Mouse (Mus musculus) intestine, embryonic 16.5 days (tissue): Measurements from ENCODE around the gene Cdc42bpa. TPM values are rescaled to one million over a fixed set of nuclear protein-coding genes. Genes with fewer than 3 reads are reported as not detected.

ENCODE experiments used
- ATAC-seq: fragments of 200-750 bp; cut with Nextera tagmentation; 2 replicates; pipeline ENCODE4 v1.8.0; 2017; ENCODE audit warnings: moderate TSS enrichment, moderate library complexity
- H3K27ac ChIP-seq: fragments of 300-500 bp; sonication (generic); 2 replicates; pipeline ENCODE4 v1.5.1; 2014; ENCODE audit warnings: mild to moderate bottlenecking, low read length
- H3K27me3 ChIP-seq: fragments of 300-500 bp; sonication (generic); replicated peaks from 2 replicates; pipeline ENCODE4 v1.6.1; 2014; ENCODE audit warnings: low read length, control low read depth, mixed read lengths; ENCODE audit not compliant: control insufficient read depth, insufficient read depth
- H3K36me3 ChIP-seq: fragments of 300-500 bp; sonication (generic); 2 replicates; pipeline ENCODE4 v1.6.1; 2014; ENCODE audit warnings: low read length, control low read depth; ENCODE audit not compliant: control insufficient read depth, insufficient read depth
- H3K4me1 ChIP-seq: fragments of 300-500 bp; sonication (generic); 2 replicates; pipeline ENCODE4 v1.6.1; 2014; ENCODE audit warnings: low read length, control low read depth, mixed read lengths; ENCODE audit not compliant: control insufficient read depth, insufficient read depth
- H3K4me2 ChIP-seq: fragments of 300-500 bp; sonication (generic); 2 replicates; pipeline ENCODE4 v1.6.1; 2014; ENCODE audit warnings: low read depth, low read length, control low read depth
- H3K4me3 ChIP-seq: fragments of 300-500 bp; sonication (generic); 2 replicates; pipeline ENCODE4 v1.5.1; 2014; ENCODE audit warnings: mild to moderate bottlenecking, low read length
- H3K9ac ChIP-seq: fragments of 300-500 bp; sonication (generic); 2 replicates; pipeline ENCODE4 v1.6.1; 2014; ENCODE audit warnings: low read depth, low read length
- H3K9me3 ChIP-seq: fragments of 300-500 bp; sonication (generic); 2 replicates; pipeline ENCODE4 v1.6.1; 2016; ENCODE audit warnings: low read length, control low read depth; ENCODE audit not compliant: control insufficient read depth
- WGBS: fragments of 180-500 bp; shearing (Covaris S2); extraction: QIAGEN DNeasy Blood & Tissue Kit; methylation state at CpG from one replicate; pipeline ENCODE4 v1.1.7; 2014; 5-methylcytosine and 5-hydroxymethylcytosine counted together
- polyA plus RNA-seq: library from polyadenylated mRNA; unstranded; fragments of >200 nt; fragmentation: Nextera tagmentation; extraction: Ambion mirVana; gene quantifications from 2 replicates; pipeline ENCODE4 v1.2.1, GENCODE M21; 2015

Cdc42bpa gene
- 8.2 and 8.6 TPM in 2 replicates for polyA plus RNA-seq

DNA sequence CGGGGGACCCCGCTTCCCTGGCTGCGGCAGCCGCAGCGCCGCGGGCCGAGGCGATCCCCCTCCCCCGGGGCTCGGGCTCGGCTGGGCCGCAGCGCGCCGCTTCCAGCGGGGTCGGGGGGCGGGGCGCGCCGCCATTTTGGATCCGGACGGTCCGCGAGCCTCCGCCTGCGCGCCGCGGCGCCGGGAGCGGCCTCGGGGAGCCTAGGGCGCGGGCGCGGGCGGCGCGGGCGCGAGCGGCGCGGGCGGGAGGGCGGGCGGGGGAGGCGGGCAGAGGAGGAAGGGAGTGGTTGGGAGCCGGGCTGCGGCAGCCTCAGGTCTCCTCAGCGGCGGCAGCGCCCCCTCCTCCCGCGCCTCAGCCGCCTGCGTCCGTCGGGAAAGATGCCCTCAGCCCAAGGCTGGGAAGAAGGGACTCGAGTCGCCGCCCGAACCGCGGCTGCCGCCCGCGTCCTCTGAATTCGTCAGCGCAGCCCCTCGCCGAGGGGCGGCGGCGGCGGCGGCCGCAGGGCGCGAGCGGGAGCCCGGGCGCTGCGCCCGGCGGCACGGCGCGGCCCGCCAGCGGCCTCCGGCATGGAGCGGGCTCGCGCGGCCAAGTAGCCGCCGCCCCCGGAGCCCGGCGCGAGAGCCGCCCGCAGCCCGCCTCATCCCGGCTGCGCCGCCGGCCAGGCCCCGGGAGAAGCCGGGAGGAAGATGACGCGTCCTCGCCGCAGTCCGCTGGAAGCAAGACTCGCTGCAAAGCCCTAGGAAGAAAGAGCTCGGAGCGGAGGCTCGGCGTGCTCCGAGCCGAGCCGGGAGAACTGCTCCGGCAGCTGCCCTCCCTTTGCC, at the start of gene Cdc42bpa:
TSS of gene Cdc42bpa (plus strand) at position 752 of the 822 bp plus-strand sequence.
- Histone ChIP-seq H3K27ac (peak within 1 kb of the TSS; percentile 91), H3K4me1 (peaks cover 5% of the 10 kb centered on the region; the same call in 1 of the 2 replicates), H3K4me3 (peak within 1 kb of the TSS; percentile 87), H3K9ac (peak within 1 kb of the TSS; percentile 94), H3K9me3 (no peaks in the 10 kb centered on the region), H3K4me2 (peak within 1 kb of the TSS; percentile 79), H3K36me3 (no peaks in the 10 kb centered on the region), H3K27me3 (no peaks in the 10 kb centered on the region)
- under 1% methylated on average over 80 of the region's 128 CpGs for WGBS
- peak; percentile 98 for ATAC-seq

DNA sequence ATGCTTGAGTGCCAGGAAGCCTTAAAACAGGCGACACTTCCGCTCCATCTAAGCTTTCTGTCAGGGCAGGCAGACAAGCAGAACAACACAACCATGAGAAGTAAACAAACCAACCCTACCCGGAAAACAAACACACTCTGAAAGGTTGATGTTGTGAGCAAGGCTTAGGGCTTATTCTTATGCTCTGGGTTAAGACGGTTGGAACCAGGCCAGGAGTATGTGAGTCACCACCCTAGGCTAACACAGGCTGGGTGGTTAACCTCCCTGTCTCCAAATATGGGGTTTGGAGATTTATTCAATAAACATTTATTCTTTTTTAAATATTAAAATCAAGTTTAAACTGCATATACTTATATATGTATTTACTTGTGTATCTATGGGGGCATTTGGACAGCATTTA, 46.8 kb upstream of the Cdc42bpa start:
- Histone ChIP-seq H3K27ac (no peak overlapping the region), H3K9me3 (no peaks in the 10 kb centered on the region), H3K36me3 (no peaks in the 10 kb centered on the region), H3K27me3 (no peaks in the 10 kb centered on the region), H3K4me2 (no peak overlapping the region), H3K4me3 (no peak overlapping the region), H3K9ac (no peak overlapping the region), H3K4me1 (no peaks in the 10 kb centered on the region)
- 62% methylated on average over 4 of the region's 4 CpGs for WGBS
- ATAC-seq = 0 out of 2 replicates have a peak, but pooled peaks have one; percentile 33

DNA sequence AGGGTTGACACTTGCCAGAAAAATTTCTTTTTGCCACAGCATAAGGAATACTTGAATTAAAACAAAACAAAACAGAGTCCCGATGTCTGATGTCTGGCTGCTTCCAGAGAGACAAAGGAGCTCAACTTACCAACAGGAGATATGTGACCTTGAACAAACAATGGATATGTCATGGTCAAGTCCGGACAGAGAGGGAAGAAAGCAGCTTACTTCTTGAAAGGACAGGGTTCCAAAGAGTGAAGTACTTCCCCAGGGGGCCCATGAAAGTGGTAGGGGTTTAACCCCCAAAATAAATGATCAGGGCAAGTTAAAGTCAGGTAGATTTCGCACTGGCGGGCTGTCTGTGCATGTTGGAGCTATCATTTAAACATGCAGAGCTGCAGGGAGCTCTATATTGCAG, 43.2 kb upstream of the Cdc42bpa start:
- Histone ChIP-seq H3K36me3 (no peaks in the 10 kb centered on the region), H3K4me3 (no peak overlapping the region), H3K9me3 (no peaks in the 10 kb centered on the region), H3K4me1 (0 out of 2 replicates have a peak, but pooled peaks cover 2% of the 10 kb centered on the region), H3K27me3 (no peaks in the 10 kb centered on the region), H3K4me2 (no peak overlapping the region), H3K9ac (no peak overlapping the region), H3K27ac (no peak overlapping the region)
- 55% methylated on average over 4 of the region's 4 CpGs for WGBS
- no peak for ATAC-seq

DNA sequence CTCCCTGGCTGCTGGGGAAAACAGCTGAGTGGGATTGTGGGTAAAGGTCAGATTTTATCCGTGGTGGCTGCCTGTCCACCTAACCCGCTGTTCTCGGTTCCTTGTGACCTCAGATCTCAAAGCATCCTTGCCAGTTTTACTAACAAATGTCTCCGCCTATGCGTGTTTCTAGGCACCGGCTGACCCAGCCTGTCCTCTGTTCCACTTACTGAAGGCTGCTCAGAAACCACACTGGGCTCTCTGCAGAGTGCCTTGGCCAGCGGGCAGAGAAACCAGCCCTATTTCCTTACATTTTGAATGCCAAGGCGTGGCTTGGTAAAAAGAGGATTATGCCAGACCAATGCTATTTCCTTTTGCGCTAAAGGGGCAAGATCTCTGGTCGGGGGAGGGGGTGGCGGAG, 42.8 kb upstream of the Cdc42bpa start:
- H3K27ac ChIP-seq = no peak overlapping the region
- 0 out of 2 replicates have a peak, but pooled peaks cover 2% of the 10 kb centered on the region for H3K4me1 ChIP-seq
- no peak for ATAC-seq
- no peaks in the 10 kb centered on the region for H3K9me3 ChIP-seq
- 72% methylated on average over 11 of the region's 11 CpGs for WGBS
- no peaks in the 10 kb centered on the region for H3K27me3 ChIP-seq
- no peak overlapping the region for H3K9ac ChIP-seq
- H3K4me2 ChIP-seq = no peak overlapping the region
- H3K36me3 ChIP-seq = no peaks in the 10 kb centered on the region
- no peak overlapping the region for H3K4me3 ChIP-seq

DNA sequence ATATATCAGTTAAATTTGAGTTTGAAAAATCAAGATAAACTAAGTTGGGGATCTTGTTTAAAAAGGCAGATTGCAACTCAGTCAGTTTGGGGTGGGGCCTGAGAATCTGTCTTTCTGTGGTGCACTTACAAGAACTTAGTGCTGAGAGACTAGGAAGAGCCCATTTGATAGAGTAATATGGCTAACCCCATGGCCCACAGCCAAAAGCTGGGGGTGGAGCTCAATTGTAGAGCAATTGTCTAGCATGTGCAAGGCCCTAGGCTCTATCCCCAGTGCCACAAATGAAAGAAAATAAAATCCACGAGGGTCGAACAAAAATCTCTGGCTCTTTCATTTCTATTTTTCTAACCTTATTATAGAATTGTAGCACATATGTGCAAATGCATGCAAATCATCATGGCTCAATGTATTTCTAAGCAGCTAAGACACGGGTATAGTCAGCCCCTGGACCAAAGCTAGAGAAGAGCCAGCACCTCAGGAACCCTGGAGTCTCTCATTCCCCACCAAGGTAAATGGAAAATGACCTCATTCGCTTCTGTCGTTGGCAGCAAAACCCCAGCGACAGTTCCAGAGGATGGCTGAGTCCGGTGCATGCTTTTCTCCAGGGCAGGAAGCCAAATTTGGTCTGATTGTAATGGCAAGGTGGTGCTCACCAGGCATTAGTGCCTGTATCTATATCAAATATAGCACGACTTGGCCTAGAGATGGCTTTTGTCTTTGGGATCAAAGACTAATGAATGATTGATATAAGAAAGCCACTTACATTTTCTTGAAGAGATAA, 40.4 kb upstream of the Cdc42bpa start:
- Histone ChIP-seq H3K4me3 (no peak overlapping the region), H3K4me1 (0 out of 2 replicates have a peak, but pooled peaks cover 2% of the 10 kb centered on the region), H3K27me3 (no peaks in the 10 kb centered on the region), H3K27ac (no peak overlapping the region), H3K9me3 (no peaks in the 10 kb centered on the region), H3K4me2 (no peak overlapping the region), H3K36me3 (no peaks in the 10 kb centered on the region), H3K9ac (no peak overlapping the region)
- WGBS = 84% methylated on average over 8 of the region's 8 CpGs
- no peak for ATAC-seq

DNA sequence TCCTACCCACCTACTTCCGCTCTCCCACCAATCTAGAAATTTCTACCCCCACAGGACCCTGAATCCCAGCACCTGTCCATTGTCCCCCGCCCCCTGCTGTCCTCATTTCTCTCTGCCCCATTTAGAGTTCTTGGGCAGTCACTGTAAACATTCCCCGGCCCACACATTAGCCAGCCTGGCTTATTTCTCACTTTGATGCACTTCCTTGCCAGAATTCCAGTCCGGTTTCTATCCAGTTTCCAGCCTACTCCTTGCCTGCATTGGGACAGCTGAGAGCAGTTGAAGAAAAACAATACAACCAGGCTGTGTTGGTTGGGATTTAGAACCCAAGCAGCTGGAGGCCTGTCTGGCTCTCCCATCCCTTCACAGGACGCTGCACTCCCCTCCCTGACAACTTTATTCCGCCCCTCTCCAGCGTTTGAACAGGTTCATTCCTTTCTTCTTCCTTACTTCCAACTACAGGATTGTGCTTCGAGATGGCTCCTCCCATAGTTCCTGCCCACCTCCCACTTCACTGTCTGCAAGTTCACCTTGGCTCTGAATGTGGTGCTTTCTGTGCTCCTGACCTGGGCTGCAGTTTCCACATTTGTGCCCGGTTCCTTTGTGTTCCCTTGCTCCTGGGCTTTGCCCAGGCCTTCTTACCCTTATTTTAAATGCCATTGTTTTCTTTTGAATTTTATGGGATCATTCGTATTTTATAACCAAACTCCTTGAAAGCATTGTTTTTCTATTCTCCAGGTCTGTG, 36.4 kb upstream of the Cdc42bpa start:
- H3K27ac ChIP-seq = no peak overlapping the region
- H3K36me3 ChIP-seq = no peaks in the 10 kb centered on the region
- ATAC-seq = no peak
- 0 out of 2 replicates have a peak, but pooled peaks cover under 1% of the 10 kb centered on the region for H3K4me1 ChIP-seq
- 49% methylated on average over 10 of the region's 10 CpGs for WGBS
- no peaks in the 10 kb centered on the region for H3K9me3 ChIP-seq
- H3K9ac ChIP-seq = no peak overlapping the region
- H3K4me2 ChIP-seq = no peak overlapping the region
- H3K27me3 ChIP-seq = no peaks in the 10 kb centered on the region
- no peak overlapping the region for H3K4me3 ChIP-seq

DNA sequence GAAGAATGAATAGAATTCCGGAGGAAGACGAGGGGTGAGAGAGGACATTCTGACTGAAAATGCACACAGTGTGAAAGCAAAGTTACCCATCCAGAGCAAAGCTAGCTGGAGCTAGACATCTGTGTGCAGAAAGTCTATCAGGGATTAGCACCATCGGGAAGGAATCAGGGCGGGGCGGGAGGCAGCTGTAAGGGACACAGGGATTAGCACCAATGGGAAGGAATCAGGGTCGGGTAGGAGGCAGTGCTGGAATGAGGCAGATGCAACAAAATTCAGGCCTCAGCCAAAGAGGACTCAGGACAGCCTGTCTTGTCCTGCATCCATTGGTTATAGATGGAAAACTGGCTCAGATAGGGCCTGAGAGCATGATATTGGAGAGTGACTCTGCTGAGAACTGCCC, 34.0 kb upstream of the Cdc42bpa start:
- no peak overlapping the region for H3K4me2 ChIP-seq
- ATAC-seq = no peak
- H3K9ac ChIP-seq = no peak overlapping the region
- no peaks in the 10 kb centered on the region for H3K36me3 ChIP-seq
- 70% methylated on average over 6 of the region's 6 CpGs for WGBS
- H3K27me3 ChIP-seq = no peaks in the 10 kb centered on the region
- no peak overlapping the region for H3K27ac ChIP-seq
- H3K4me3 ChIP-seq = no peak overlapping the region
- no peaks in the 10 kb centered on the region for H3K4me1 ChIP-seq
- no peaks in the 10 kb centered on the region for H3K9me3 ChIP-seq

DNA sequence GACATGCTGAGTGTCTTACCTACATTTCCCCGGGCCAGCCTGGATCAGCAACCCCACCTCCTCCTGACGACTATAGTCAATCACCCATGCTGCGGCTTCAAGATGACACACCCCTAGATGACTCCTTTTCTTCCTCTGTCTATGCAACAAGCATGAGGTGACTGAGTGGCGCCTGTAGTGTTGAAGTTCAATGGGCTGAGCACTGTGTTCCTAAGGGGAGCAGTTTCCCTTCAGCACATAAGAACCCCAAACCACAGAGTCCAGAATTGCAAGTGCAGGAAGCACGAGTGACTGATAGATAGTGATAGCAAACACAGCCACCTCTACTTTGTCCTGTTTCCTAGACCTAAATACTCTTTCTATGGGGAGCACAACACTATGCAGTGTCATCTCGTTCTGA, 33.2 kb upstream of the Cdc42bpa start:
- Histone ChIP-seq H3K4me3 (no peak overlapping the region), H3K27me3 (no peaks in the 10 kb centered on the region), H3K27ac (no peak overlapping the region), H3K36me3 (no peaks in the 10 kb centered on the region), H3K4me2 (no peak overlapping the region), H3K4me1 (no peaks in the 10 kb centered on the region), H3K9ac (no peak overlapping the region), H3K9me3 (no peaks in the 10 kb centered on the region)
- ATAC-seq = no peak
- 79% methylated on average over 6 of the region's 6 CpGs for WGBS

DNA sequence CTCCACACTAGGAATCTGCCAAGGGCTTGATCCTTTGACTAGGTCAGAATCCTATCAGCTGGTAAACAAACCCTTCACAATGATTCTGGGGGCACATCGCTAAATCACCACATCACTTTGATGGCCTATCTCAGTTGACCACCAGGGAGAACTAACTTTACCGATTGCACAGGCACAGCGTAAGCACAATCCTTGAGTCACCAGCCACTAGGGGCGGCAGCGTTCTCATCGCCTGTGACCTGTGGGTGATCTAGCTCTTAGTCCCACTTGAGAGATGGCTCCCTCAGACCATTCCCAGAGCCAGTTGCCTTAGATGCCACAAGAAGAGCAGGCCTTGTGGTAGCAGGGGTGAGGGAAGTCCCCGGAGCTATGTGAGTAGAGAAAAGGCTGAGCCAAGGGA, 31.4 kb upstream of the Cdc42bpa start:
- Histone ChIP-seq H3K27me3 (no peaks in the 10 kb centered on the region), H3K9ac (no peak overlapping the region), H3K27ac (no peak overlapping the region), H3K4me2 (no peak overlapping the region), H3K4me3 (no peak overlapping the region), H3K36me3 (no peaks in the 10 kb centered on the region), H3K4me1 (no peaks in the 10 kb centered on the region), H3K9me3 (no peaks in the 10 kb centered on the region)
- WGBS = 58% methylated on average over 7 of the region's 7 CpGs
- no peak for ATAC-seq
